Mouse (Mus musculus) erythroblast, adult 5-6 weeks (primary cell): ENCODE results near the gene Dohh. TPM values are rescaled to one million over a fixed set of nuclear protein-coding genes. Genes with fewer than 3 reads are reported as not detected.

Experiments
- ATAC-seq: replicated peaks from 2 replicates; pipeline ENCODE4 v1.8.0; 2016; ENCODE audit warnings: moderate number of reproducible peaks, mild to moderate bottlenecking, moderate TSS enrichment, inconsistent platforms; ENCODE audit not compliant: poor library complexity, low FRiP score, severe bottlenecking
- total RNA-seq, 2 experiments: library from RNA; stranded (forward) in 1 of 2; stranded (reverse) in 1 of 2; fragments of 150-400 nt in 1 of 2; fragments of 200-764, 138-1000 nt in 1 of 2; gene quantifications; 2 replicates each; pipeline versions ENCODE4 v1.2.3 to v1.2.4; 2015 to 2017; ENCODE audit warnings: low replicate concordance in 2 of 2

Dohh gene
- total RNA-seq, 2 experiments from 2014 or later, result 10.4 to 33.7 TPM

DNA sequence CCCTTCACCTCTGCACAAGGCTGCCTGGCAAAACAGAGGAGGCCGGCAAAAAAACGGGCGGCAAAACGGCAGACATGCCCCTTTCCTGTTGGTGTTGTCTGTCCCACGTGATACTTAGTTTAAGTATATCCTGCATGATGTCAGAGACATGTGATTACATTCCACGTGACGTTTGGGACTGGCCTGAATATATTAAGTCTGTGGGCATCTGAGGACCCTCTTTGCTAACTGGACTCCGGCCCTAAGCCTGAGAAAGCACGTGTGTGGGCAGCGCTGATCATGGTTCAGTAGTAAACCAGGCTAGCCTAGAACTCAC, 16.9 kb downstream of the Dohh start:
- ATAC-seq, result no peak

DNA sequence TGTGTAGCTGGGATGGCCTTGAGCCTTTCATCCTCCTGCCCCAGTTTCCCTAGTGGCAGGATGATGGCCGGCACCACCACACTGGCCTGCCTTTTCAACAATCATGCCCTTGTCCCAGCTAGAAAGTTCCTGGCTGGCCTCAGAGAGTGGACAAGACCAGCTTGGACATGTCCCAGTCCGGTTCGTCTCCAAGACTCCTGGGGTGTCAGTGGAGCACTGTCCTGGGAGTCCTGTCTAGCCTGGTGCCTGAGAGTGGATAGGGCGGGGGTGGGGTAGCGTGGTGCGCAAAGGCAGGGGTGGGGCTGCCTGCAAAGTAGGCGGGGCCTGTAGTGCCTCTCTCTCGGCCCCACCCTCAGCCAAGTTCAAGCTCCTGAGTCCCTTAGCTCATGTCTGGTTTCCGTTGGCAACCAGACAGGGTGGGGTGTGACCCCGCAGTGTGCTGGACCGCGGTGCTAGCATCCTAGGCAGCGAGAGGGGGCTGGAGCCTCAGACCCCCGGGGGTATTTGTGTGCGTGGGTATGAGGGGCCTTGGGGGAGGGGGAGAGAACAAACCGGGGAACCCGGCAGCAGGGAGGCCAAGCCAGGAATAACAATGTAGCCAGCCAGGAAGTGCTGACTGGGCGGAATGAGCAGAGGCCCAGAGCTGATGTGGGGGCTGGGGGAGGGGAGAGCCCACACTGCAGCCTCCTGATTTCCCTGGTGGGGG, 17.4 kb downstream of the Dohh start:
- peak; percentile 68 for ATAC-seq

DNA sequence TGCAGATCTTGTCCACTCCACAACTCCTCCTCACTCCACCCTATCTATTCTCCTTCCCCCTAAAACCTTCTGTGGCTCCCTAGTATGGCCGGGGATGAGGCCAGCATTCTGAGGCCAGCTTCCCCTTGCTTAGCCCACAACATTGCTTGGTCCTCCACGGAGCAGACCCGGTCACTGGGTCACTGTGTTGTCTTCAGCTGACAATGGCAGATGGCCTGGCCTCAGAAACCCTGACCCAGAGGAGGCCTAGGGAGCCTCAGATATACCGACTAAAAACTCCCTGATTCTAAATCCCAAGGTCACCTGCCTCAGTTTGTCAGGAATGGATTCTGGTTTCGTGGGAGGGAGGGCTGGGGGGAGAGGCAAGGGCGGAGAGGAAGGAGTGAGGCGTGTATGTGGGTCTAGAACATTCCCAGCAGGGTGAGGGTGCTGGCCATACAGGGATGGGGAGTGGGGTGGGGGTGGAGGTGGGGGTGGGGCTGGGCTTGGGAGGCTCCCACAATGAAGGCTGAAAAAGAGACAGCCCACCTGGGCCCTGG, 18.1 kb downstream of the Dohh start:
- no peak for ATAC-seq

DNA sequence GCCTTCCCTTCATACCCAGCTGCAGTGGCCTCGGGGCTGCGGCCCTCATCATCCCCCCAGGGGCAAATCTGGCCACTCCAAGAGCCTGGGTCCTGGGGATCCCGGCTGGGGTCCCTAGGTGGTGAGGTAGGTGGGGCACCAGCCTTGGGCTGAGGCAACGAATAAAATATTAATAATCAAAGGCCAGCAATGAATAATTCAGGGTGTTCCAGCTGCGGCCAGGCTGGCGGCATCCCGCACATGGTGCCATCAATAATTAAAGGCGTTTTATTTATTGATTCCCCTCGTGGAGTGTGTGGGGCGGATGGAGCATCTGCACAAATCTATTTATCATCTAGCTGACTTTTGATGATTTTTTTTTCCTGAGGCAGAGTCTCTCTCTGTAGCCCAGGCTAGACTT, 19.3 kb downstream of the Dohh start:
- no peak for ATAC-seq

DNA sequence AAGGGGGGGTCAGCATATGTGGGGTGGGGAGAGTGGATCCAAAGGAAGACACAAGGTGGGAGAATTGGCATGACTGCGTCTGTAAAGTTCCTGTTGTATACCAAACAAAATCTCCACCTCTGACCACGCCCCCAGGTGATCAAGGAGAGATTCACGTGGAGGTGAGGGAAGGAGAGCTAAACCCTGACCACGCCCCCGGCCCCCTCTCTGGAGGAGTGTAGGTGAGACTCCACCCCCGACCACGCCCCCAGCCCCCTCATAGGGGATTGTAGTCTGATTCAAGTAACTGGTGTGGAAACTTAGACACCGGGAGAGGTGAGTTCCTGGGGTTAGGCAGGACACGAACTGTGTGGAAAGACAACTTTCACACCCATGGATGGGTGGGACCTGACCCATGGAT, 19.9 kb downstream of the Dohh start:
- ATAC-seq, result no peak

DNA sequence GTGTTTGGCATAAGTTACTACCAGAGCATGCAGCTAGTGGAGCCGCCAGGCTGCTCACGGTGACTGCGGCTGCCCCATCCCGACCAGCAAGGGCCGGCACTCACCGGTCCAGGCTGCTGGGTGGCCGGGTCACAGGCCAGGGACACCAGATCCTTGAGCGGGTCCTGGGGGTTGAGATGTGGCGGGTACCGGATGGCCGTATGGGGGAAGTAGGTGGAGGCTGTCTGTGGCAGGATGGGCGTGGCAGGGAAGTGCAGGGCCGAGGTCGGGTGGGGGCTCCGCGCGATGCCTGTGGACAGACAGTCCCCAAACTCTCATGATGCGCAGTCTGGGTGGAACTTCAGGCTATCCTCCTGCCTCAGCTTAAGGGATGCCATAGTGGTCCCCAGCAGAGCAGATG, 20.5 kb downstream of the Dohh start:
- no peak for ATAC-seq

DNA sequence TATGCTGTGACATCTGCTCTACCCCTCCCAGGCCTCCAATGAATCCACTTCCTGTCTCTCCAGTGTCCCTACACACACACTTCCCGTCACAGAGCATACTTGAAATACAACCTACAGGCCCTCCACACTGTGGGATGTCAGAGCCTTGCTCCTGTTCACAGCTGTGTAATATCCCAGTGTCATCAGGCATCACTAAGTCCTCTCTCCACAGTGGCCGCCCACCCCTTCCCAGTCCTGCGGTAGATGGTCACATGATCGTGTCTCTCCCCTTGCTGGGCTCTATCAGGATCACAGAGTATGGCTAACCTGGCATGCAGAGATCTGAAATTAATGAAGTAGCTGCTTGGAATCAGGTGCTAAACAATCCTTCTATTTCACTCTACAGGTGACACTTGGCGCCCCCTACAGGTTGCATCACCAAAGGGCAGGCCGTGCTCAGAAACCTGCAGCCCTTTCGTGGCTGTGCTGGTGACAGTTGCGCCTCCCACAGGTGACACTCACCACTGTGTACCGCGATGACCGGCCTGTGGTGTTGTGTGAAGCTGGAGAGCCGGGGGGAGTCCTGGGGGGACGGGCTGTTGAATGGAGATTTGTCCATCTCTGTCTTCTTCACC, 21.5 kb downstream of the Dohh start:
- ATAC-seq, result peak; percentile 44

DNA sequence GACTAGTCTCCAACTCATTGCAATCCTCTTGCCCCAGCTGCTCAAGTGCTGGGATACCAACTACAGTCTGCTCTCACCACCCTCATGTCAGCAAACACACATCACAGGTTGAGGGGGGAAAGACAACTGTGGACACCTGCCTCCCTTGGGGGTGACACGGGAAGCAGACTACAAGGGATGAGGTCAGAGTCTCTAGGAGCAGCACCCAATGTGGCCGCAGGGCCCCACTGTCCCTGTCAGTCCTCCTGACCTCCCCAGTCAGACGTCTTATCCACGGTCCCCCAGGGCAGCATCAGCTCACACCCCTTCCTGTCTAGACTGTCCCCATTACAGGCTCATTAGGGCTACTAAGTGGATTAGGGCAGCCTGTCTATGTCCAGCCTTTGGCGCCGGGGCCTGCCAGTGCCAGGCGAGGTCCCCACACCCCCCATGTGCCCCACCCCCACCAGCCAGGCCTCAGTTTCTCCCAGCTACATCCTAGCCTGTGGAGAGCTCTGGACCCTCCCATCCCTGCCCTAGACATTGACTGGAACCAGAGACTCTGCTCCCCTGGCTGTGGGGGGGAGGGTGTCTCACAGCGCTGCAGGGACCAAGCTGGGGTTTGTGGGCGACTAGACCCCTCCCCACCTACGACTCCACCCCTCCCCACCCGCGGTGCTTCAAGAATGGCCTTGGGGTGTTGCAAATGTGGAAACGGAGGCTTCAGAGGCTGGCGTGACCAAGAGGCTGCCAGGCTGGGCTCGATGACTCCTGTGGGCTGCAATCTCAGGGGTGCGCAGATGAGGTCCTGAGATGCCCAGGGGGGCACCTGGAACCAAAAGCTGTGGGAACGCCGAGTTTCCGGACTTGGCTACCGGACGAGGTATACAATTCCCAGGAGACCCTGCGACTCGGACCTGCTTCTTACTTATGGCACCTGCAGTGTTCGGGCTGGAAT, 22.5 kb downstream of the Dohh start:
- no peak for ATAC-seq

DNA sequence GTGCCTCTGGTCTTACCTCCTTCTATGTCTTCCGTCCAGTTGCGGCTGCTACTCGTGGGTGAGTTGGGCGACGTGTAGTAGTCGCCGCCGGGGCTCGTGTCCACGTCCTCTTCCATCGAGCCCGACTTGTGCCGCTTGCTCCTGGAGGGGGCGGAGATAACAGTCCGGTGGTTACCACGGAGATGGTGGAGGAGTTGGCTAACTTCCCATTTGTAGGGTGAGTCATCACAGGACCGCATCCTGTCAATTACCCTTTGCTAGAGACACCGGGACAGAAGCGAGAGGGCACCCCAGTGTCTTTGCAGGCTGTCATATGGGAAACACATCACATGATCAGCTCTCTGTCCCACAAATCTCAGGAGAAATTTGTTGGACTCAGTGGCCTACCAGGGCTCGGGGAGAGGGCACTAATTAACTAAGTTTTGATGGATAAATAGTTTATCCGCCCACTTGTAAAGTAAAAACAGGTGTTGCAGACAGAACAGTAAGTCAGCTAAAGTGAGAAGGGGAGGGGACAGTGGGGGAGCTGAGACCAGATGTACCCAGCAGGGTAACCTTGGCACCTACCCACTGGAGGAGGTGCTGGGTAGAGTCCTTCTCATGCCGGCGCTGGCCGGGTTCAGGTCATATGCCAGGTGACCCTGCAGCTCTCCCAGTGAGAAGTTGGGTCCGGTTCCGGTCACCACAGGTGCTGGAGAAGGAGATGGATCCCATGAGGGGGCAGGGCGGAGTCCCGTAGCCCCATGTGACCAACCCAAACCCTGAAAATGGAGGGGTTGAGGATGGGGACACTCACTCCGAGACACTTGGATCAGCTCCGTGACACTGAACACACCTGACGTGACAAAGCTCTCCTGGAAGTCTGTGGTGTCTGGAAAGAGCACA, 23.6 kb downstream of the Dohh start:
- ATAC-seq, result peak; percentile 51

DNA sequence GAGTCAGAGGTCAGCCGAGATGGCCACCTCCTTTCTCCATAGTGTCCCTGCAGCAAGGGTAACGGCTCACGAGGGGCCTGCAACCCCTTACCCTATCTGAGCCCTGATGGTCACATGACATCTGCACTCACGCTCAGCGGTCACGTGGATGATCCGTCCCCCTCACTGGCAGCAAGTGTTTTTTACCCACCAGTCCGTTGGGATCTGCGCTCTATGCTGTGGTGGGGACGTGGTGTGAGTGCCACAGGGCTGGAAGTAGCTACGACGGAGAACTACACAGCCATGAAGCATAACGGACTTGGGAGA, 24.1 kb downstream of the Dohh start:
- no peak for ATAC-seq

DNA sequence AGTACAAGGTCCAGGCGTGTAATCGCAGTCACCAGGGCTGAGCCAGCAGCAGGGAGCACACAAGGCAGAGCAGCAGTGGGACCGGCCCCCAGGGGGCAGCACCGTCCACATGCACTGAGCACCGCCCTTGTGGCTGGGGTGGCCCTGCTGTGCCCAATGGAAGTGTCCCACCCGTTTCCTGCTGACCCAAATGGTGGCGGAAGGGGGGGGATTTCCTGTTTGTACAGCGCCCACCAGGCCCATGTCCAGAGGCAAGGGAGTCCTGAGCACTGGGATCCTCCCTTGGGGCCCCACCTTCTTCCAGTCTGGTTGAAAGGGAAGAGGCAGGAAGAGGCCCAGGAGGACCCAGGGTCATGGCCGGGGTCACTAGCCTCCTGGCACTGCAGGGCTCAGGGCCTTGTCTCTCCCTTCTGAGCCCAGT, 24.7 kb downstream of the Dohh start:
- peak; percentile 59 for ATAC-seq

DNA sequence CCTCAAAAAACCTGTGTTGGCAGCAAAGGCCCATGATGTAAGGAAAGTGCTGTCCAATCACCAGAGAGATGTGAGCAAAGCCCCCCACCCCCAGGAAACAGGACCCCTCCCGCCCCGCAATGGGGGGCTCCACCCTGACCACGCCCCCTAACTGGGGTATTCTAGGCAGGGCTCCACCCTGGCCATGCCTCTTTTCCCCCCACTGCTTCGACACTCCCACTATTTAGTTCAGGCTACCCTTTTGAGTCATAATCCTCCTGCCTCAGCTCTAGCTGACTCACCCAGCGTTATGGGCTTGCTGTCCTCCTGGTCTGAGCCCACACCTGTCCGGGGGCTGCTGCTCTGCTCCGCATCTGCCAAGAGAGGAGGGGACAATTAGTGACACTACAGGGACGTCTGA, 25.1 kb downstream of the Dohh start:
- ATAC-seq, result no peak

DNA sequence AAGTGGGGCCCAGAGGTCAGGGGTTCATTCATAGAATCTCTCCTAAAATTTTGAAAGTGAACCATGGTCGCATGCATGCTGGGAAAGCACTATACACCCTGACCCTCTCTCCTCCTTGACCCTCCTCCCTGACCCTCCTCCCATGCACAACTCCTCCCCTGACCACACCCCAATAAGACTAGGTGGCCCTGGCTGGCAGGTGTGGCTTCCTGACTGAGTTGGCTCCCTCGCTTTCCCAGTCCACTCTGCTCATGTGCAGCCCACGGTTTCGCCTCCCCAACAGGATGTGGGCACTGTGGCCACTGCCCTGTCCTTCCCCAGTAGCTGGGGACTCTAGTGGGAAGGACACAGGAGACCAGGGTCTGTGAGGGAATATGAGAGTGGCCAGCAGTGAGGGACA, 26.1 kb downstream of the Dohh start:
- no peak for ATAC-seq

DNA sequence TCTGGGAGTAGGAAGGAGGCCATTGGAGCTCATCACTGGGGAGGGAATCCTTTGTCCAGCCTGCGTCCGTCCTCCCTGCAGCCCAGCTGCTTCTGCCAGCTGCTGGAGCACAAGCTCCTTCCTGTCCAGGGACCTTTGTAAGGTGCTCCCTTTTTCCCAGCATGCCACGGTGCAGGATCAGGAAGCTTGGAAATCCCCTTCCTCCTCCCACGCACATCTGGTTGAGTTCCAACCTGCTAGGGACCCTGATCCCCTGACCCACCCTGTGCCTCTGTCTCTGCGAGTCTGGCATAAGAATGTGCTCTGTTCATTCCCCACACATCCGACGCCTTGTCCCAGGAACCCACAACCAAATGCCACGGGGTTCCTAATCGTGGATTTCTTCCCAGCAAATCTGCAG, 26.8 kb downstream of the Dohh start:
- ATAC-seq, result no peak

DNA sequence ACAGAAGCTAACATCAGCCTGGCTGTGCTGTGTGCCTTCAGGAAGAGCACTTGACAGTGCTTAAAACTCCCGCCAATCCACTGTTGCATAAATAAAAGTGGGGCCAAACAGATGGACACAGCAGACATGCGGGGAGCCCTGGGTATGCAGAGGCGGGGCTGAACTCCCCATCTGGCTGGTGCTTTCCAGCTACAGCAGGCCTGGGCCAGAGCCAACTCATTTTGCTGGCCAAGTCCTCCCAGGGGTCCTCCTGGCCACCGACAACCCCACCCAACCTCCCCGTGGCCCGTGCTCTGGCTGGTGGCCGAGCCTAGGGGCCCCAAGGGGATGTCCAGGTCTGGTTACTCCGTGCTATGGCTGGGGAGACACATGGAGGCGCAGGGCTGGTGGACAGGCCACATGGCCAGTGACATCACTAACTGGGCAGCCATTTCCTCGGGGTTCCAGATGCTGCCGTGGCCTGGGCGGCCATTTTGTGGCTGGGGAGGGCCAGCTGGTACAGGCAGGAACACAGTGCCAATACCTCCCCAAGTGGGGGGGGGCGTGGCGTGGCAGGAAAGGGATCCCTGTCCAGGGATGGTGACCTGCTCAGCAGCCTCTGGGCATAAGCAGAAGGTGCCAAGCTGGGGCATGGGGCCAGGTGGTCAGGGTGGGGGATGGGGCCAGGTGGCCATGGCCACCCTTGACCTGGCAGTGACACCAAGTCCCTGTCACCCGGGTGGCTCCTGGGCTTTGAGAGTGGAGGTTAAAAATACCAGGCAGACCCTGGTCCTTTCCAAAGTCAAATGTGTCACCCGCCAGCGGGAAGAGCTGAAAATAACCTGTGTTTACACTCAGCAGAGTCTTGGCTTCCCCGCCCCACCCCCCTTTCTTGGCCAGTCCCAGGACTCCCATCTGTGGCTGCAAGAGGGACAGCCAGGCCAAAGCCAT, 27.5 kb downstream of the Dohh start:
- no peak for ATAC-seq

DNA sequence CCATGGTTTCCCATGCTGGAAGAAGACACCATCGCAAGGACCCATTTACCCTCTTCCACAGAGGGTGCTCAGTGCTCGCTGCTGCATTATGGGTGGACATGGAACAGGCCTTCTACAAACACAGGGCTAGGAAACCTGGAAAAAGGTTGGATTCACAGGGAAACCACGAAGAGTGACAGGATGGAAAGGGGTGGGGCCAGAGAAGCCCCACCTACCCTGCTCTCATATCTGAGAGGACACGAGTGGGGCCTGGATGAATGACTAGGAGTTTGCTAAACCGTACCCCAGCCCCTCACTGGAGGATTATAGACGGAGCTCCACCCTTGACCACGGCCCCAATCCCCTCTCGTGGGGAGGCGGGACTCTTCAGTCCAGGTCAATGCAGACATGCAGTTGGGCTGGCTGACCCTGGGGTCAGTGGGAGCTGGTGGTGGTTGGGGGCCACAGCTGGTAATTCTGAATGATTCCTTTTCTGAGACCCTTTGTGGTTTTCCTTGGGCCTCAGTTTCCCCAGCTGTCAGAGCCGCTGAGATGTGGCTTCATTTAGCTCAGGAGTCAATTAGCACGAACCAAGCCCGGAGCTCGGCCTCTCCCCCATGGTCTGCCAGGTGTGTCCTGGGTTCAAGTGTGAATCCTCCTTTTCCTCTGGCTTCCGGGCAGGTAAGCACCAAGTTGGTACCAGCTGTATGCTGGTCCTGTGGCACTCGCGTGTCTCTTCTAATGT, 28.5 kb downstream of the Dohh start:
- ATAC-seq, result no peak

DNA sequence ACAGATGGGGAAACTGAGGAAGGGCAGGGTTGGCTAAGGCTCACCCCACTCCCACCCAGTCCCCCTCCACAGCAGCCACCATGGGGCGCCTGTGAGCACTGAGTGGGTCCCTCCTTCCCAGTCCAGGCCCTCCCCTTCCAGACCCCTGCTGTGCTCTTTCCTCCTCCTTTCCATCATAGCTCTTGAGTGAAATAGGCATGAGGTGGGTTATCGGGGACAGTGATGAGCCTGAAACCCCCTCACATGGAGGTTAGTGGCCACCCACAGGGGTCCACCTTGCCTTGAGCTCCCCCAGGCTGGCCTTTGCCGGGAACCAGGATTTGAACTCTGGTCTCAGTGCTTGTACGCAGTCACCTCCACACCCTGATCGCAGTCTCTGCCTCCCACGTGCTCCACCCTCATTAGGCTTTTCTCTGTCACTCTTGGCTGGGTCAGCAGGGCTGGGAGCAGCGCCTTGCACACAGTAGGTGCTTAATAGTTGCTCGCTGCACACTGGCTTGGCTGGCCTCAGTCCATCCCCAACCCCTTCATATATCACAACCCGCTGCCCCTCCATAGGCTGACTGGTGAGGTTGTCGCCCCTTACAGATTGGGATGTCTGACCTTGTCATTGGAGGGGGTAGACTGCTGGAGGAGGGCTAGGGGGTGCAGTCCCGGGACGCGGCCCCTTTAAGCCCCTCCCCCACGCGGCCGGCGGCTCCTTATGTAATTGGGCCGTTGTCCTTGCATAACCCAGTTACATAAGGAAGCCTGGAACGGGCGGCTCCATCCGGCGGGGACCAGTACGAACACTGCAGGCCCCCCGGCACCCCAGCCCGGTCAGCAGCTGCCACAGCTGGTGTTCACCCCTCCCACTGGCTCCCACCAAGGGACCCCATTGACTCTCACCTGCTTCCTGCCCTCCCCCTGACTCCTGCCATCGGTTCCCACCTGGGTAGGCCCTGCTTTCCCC, 29.4 kb downstream of the Dohh start:
- no peak for ATAC-seq
